Mouse (Mus musculus) limb, embryonic 14.5 days (tissue): ENCODE measurements around the gene Apc2. TPM values are rescaled to one million over a fixed set of nuclear protein-coding genes. Genes with fewer than 3 reads are reported as not detected.
"Not testable (repeated sequence)": the region's sequence is repeated elsewhere in the genome, so short reads cannot be mapped to it uniquely, and the experiment has no call there.

Source experiments
- ATAC-seq: fragments of 200-750 bp; cut with Nextera tagmentation; 2 replicates; pipeline ENCODE4 v1.8.0; 2017; ENCODE audit warnings: low read depth, moderate number of reproducible peaks, moderate TSS enrichment; ENCODE audit not compliant: low FRiP score
- DNase-seq: peaks from one replicate; pipeline ENCODE4 v3.0.0-alpha.2; 2015; ENCODE audit warnings: low spot score
- H3K27ac ChIP-seq: fragments of 300-500 bp; sonication (generic); replicated peaks from 2 replicates; pipeline ENCODE4 v1.5.1; 2014; ENCODE audit warnings: low read depth, mild to moderate bottlenecking, low read length, moderate library complexity, mixed read lengths
- H3K27me3 ChIP-seq: fragments of 300-500 bp; sonication (generic); 2 replicates; pipeline ENCODE4 v1.6.1; 2014; ENCODE audit warnings: low read length, mixed read lengths; ENCODE audit not compliant: control insufficient read depth, insufficient read depth
- H3K36me3 ChIP-seq: fragments of 300-500 bp; sonication (generic); 2 replicates; pipeline ENCODE4 v1.6.1; 2014; ENCODE audit warnings: mild to moderate bottlenecking, low read length, moderate library complexity, mixed read lengths; ENCODE audit not compliant: control insufficient read depth, insufficient read depth
- H3K4me1 ChIP-seq: fragments of 300-500 bp; sonication (generic); 2 replicates; pipeline ENCODE4 v1.6.1; 2014; ENCODE audit warnings: antibody characterized with exemption, low read length, mixed read lengths; ENCODE audit not compliant: control insufficient read depth, insufficient read depth
- H3K4me2 ChIP-seq: fragments of 300-500 bp; sonication (generic); replicated peaks from 2 replicates; pipeline ENCODE4 v1.6.1; 2014; ENCODE audit warnings: low read depth, mild to moderate bottlenecking, low read length, moderate library complexity; ENCODE audit not compliant: severe bottlenecking
- H3K4me3 ChIP-seq: fragments of 300-500 bp; sonication (generic); replicated peaks from 2 replicates; pipeline ENCODE4 v1.5.1; 2014; ENCODE audit warnings: low read length
- H3K9ac ChIP-seq: fragments of 300-500 bp; sonication (generic); 2 replicates; pipeline ENCODE4 v1.6.1; 2014; ENCODE audit warnings: mild to moderate bottlenecking, low read depth, low read length, moderate library complexity; ENCODE audit not compliant: severe bottlenecking
- H3K9me3 ChIP-seq: fragments of 300-500 bp; sonication (generic); 2 replicates; pipeline ENCODE4 v1.6.1; 2016; ENCODE audit warnings: low read length; ENCODE audit not compliant: control insufficient read depth
- POLR2A ChIP-seq: fragments of 200-500 bp; IDR thresholded peaks from 2 replicates; pipeline ENCODE4 v1.8.0; 2012; ENCODE audit warnings: inconsistent platforms, mild to moderate bottlenecking, moderate library complexity, borderline replicate concordance; ENCODE audit not compliant: insufficient read depth, insufficient read length; ENCODE audit errors: extremely low read depth
- WGBS: fragments of 180-500 bp; shearing (Covaris S2); extraction: QIAGEN DNeasy Blood & Tissue Kit; methylation state at CpG from one replicate; pipeline ENCODE4 v1.1.7; 2014; 5-methylcytosine and 5-hydroxymethylcytosine counted together
- polyA plus RNA-seq, 2 experiments: library from polyadenylated mRNA; depleted of rRNA in 1 of 2; stranded (reverse) in 1 of 2; unstranded in 1 of 2; fragments of >200 nt; fragmentation: Nextera tagmentation in 1 of 2; extraction: Ambion mirVana in 1 of 2; gene quantifications; 2 replicates each; pipeline versions ENCODE4 v1.2.1 to v1.2.3; 2012 to 2014

Gene Apc2
- polyA plus RNA-seq, 2 experiments = 1.5 to 2.5 TPM

DNA sequence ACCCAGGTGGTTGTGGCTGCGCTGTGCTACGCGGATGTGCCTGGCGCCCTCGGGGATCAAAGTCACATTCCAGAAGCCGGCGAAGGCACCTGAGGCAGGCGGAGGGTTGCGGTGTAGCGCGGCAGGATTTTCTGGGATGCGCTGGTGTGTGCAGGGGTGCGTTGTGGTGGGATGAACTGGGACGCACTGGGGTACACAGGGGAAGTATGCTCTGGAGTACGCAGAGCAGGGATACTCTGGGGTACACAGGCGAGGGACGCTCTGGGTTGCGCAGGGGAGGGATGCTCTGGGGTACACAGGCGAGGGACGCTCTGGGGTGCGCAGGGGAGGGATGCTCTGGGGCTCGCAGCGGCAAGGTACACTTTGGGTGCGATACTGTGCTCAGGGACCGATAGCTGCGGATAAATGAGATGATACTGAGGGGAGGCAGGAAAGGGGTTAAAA is 46.5 kb downstream of the Apc2 start:
- no peak for TF ChIP-seq POLR2A
- under 1% methylated on average over 26 of the region's 26 CpGs for WGBS
- DNase-seq (no peak), ATAC-seq (no peak)
- peak overlapping the region; percentile 34 for H3K4me3 ChIP-seq
- H3K27ac ChIP-seq = no peak overlapping the region
- peaks cover 16% of the 10 kb centered on the region for H3K4me1 ChIP-seq
- no peaks in the 10 kb centered on the region for H3K36me3 ChIP-seq
- H3K4me2 ChIP-seq = peak overlapping the region; percentile 49
- H3K9me3 ChIP-seq = no peaks in the 10 kb centered on the region
- peaks cover 71% of the 10 kb centered on the region for H3K27me3 ChIP-seq
- H3K9ac ChIP-seq = peak overlapping the region; percentile 36; the same call in 1 of the 2 replicates

DNA sequence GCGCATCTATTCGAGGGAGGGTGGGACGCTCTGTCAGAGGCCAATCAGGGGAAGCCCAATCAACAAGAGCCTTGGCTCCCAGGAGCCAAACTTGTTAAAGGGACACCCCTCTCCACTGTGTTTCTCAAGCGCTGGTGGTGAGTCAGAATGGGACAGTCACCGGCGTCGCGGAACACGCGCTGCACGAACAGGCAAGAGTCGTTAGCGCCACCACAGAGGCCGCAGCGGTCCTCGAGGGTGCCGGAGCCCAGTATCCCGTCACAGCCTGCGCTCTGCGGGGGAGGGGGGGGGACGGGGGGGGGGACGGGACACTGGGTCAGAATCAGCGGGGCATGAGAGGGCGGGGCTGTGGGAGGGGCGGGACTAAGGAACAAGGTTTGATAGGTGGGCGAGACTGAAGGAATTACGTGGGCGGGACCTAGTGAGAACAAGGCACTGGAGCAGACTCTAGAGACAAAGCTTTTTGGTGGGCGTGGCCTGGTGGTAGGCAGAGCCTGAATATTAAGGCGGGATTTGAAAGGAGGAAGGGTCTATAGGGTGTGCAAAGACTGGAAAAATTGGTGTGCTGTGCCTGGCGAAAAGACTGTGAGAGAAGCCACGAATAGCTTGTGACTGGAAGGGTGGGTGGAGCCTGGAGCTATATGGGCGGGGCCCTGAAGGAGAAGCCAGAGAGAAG is 47.1 kb downstream of the Apc2 start:
- peak overlapping the region; percentile 49 for H3K4me2 ChIP-seq
- H3K27ac ChIP-seq = no peak overlapping the region
- peak overlapping the region; percentile 34 for H3K4me3 ChIP-seq
- peaks cover 77% of the 10 kb centered on the region for H3K27me3 ChIP-seq
- peak; percentile 89 for DNase-seq
- TF ChIP-seq POLR2A = no peak
- H3K9ac ChIP-seq = peak overlapping the region; percentile 36; the same call in 1 of the 2 replicates
- ATAC-seq = peak; percentile 69
- under 1% methylated on average over 30 of the region's 33 CpGs for WGBS
- peaks cover 16% of the 10 kb centered on the region for H3K4me1 ChIP-seq
- no peaks in the 10 kb centered on the region for H3K36me3 ChIP-seq
- no peaks in the 10 kb centered on the region for H3K9me3 ChIP-seq

DNA sequence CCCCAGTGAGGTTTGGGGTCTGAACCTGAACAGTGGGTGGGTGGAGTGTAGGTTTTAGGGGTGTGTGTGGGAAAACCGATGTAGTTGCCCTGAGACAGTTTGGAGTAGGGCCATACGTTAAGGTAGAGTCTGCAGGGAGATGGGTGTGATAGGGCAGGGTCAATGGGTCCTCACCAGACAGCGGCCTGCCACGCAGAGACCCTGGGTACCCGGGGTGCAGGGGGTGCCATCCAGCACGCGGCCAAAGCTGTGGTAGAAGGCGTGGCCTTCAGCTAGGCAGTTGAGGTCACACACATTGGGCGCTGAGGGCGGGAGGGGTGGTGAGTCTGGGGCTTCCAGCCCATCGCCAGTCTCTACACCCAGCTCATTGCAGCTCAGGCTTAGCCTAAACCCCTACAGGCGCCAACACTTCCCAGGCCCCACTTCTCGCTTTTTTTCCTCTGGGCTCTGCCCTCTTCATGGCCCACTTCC is 47.7 kb downstream of the Apc2 start:
- H3K9ac ChIP-seq = 0 out of 2 replicates have a peak overlapping the region, but pooled peaks have one; percentile 2
- peak overlapping the region; percentile 49 for H3K4me2 ChIP-seq
- H3K9me3 ChIP-seq = no peaks in the 10 kb centered on the region
- peaks cover 20% of the 10 kb centered on the region for H3K4me1 ChIP-seq
- H3K27me3 ChIP-seq = peaks cover 82% of the 10 kb centered on the region
- no peak for TF ChIP-seq POLR2A
- DNase-seq (no peak), ATAC-seq (no peak)
- H3K36me3 ChIP-seq = no peaks in the 10 kb centered on the region
- H3K4me3 ChIP-seq = peak overlapping the region; percentile 34
- WGBS = 20% methylated on average over 13 of the region's 13 CpGs
- H3K27ac ChIP-seq = no peak overlapping the region

DNA sequence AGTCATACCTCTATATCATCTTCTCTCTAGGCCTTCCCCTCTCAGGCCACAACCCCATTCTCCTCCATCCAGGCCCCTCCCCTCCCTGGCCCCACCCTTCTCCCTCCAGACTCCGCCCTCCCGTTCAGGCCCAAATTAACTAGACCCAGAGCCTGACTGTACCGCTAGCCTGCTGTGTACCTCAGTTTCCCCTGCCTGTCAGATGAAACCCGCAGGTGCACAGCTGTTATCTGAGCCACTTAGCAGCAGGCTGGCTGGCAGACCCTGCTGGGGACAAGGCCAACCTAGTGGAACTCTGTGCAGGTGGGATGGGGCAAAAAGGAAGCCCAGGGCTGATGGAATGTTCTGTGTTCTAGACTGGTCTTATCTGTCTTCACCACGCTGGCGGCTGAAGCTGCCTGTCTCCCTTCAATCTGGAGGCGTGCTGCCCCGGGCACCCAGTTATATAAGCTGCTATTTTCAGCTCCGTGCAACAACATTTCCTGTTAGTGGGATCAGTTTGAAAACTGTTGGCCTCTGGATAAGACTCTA is 48.4 kb downstream of the Apc2 start:
- H3K36me3 ChIP-seq = no peaks in the 10 kb centered on the region
- peaks cover 26% of the 10 kb centered on the region for H3K4me1 ChIP-seq
- no peak overlapping the region for H3K27ac ChIP-seq
- 43% methylated on average over 9 of the region's 9 CpGs for WGBS
- no peaks in the 10 kb centered on the region for H3K9me3 ChIP-seq
- no peak overlapping the region for H3K4me2 ChIP-seq
- TF ChIP-seq POLR2A = no peak
- H3K4me3 ChIP-seq = no peak overlapping the region
- H3K27me3 ChIP-seq = peaks cover 90% of the 10 kb centered on the region
- ATAC-seq (no peak), DNase-seq (no peak)
- no peak overlapping the region for H3K9ac ChIP-seq

DNA sequence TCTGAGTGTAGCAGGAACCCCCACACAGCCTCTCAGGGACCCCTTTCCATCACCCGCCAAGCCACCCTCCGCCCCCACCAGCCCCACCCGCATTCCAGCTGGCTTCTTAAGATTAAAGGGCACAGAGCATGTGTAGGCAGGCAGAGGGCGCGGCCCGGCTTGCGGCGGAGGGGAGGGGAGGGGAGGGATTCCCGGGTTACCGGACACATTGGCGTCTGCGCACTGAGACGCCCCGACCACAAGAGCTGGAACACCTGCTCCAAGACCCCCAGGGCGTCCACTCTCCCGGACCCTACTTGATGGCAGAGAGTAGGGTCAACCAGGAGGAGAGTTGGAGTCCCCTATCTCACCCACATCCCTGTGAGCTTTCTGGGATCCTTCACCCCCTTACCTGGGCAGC is 49.3 kb downstream of the Apc2 start:
- H3K27ac ChIP-seq = no peak overlapping the region
- no peak overlapping the region for H3K9ac ChIP-seq
- WGBS = 3% methylated on average over 15 of the region's 16 CpGs
- peaks cover 99% of the 10 kb centered on the region for H3K27me3 ChIP-seq
- ATAC-seq = no peak
- peak overlapping the region; percentile 6; the same call in 1 of the 2 replicates for H3K4me2 ChIP-seq
- H3K9me3 ChIP-seq = no peaks in the 10 kb centered on the region
- 0 out of 2 replicates have a peak overlapping the region, but pooled peaks have one; percentile 4 for H3K4me3 ChIP-seq
- peaks cover 26% of the 10 kb centered on the region for H3K4me1 ChIP-seq
- DNase-seq = no peak
- TF ChIP-seq POLR2A = no peak
- no peaks in the 10 kb centered on the region for H3K36me3 ChIP-seq

DNA sequence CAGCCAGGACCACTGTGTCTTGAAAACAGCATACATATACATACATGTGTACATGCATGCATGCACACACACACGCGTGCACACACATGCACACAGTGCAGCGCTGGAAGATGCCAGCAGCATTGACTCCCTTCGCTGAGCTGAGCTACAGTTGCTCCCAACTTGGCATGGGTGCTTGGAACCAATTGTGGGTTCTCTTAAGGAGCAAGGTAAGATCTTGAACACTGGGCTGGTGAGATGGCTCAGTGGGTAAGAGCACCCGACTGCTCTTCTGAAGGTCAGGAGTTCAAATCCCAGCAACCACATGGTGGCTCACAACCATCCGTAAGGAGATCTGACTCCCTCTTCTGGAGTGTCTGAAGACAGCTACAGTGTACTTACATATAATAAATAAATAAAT is 50.2 kb downstream of the Apc2 start:
- DNase-seq, H3K36me3 ChIP-seq, ATAC-seq, H3K9ac ChIP-seq, H3K4me3 ChIP-seq, H3K9me3 ChIP-seq, H3K4me2 ChIP-seq, H3K27ac ChIP-seq: not testable (repeated sequence)
- H3K27me3 ChIP-seq = peaks cover 98% of the 10 kb centered on the region
- H3K4me1 ChIP-seq = peaks cover 23% of the 10 kb centered on the region
- WGBS = 69% methylated on average over 5 of the region's 6 CpGs
